Mouse (Mus musculus) intestine, embryonic 15.5 days (tissue): Measurements from ENCODE around the gene E130308A19Rik. TPM values are rescaled to one million over a fixed set of nuclear protein-coding genes. Genes with fewer than 3 reads are reported as not detected.

Source experiments
- ATAC-seq: fragments of 200-750 bp; cut with Nextera tagmentation; 2 replicates; pipeline ENCODE4 v1.8.0; 2017; ENCODE audit warnings: moderate TSS enrichment, moderate library complexity
- H3K27ac ChIP-seq: fragments of 300-500 bp; sonication (generic); 2 replicates; pipeline ENCODE4 v1.5.1; 2015; ENCODE audit warnings: mild to moderate bottlenecking, inconsistent platforms
- H3K27me3 ChIP-seq: fragments of 300-500 bp; sonication (generic); replicated peaks from 2 replicates; pipeline ENCODE4 v1.6.1; 2015; ENCODE audit warnings: inconsistent platforms
- H3K36me3 ChIP-seq: fragments of 300-500 bp; sonication (generic); 2 replicates; pipeline ENCODE4 v1.6.1; 2015; ENCODE audit warnings: inconsistent platforms
- H3K4me1 ChIP-seq: fragments of 300-500 bp; sonication (generic); replicated peaks from 2 replicates; pipeline ENCODE4 v1.6.1; 2015; ENCODE audit warnings: inconsistent platforms
- H3K4me2 ChIP-seq: fragments of 300-500 bp; sonication (generic); replicated peaks from 2 replicates; pipeline ENCODE4 v1.6.1; 2015; ENCODE audit warnings: mild to moderate bottlenecking, inconsistent platforms
- H3K4me3 ChIP-seq: fragments of 300-500 bp; sonication (generic); replicated peaks from 2 replicates; pipeline ENCODE4 v1.5.1; 2015; ENCODE audit warnings: inconsistent platforms
- H3K9ac ChIP-seq: fragments of 300-500 bp; sonication (generic); 2 replicates; pipeline ENCODE4 v1.6.1; 2015; ENCODE audit warnings: inconsistent platforms
- H3K9me3 ChIP-seq: fragments of 300-500 bp; sonication (generic); 2 replicates; pipeline ENCODE4 v1.6.1; 2016; ENCODE audit warnings: inconsistent platforms
- WGBS: fragments of 180-500 bp; shearing (Covaris S2); methylation state at CpG from one replicate; pipeline ENCODE4 v1.1.7; 2015; 5-methylcytosine and 5-hydroxymethylcytosine counted together
- polyA plus RNA-seq: library from polyadenylated mRNA; unstranded; fragments of >200 nt; fragmentation: Nextera tagmentation; extraction: Ambion mirVana; gene quantifications from 2 replicates; pipeline ENCODE4 v1.2.1, GENCODE M21; 2015

Gene E130308A19Rik
- polyA plus RNA-seq, 1 experiment from 2014 or later = 15.1 TPM

- WGBS = 2% methylated on average over 45 of the region's 45 CpGs
- peak; percentile 96 for ATAC-seq
Observed at GRCm38 (mm10) chr4:59805181-59805967, 179.4 kb downstream of the E130308A19Rik start, which contains the start of gene Snx30. Gene Snx30 (plus strand): TSS chr4:59805840.

GRCm38 (mm10) chr4:59805968-59806878, 180.2 kb downstream of the E130308A19Rik start:
- ATAC-seq = peak; percentile 72

More at GRCm38 (mm10) chr4:59805181-59805967, 179.4 kb downstream of the E130308A19Rik start, which contains the start of gene Snx30:
- Histone ChIP-seq H3K27me3 (no peaks in the 10 kb centered on the region), H3K27ac (peak within 1 kb of the TSS; percentile 72), H3K4me2 (peak within 1 kb of the TSS; percentile 99), H3K36me3 (no peaks in the 10 kb centered on the region), H3K9me3 (no peaks in the 10 kb centered on the region), H3K4me1 (peaks cover 4% of the 10 kb centered on the region), H3K4me3 (peak within 1 kb of the TSS; percentile 97), H3K9ac (peak within 1 kb of the TSS; percentile 86)

GRCm38 (mm10) chr4:59806879-59807195, 180.8 kb downstream of the E130308A19Rik start:
- no peak for ATAC-seq
- H3K27ac ChIP-seq = 0 out of 2 replicates have a peak overlapping the region, but pooled peaks have one; percentile 72
- no peaks in the 10 kb centered on the region for H3K36me3 ChIP-seq
- peaks cover 4% of the 10 kb centered on the region for H3K4me1 ChIP-seq
- peak overlapping the region; percentile 99 for H3K4me2 ChIP-seq
- H3K4me3 ChIP-seq = peak overlapping the region; percentile 97
- H3K27me3 ChIP-seq = no peaks in the 10 kb centered on the region
- H3K9me3 ChIP-seq = no peaks in the 10 kb centered on the region
- 11% methylated on average over 9 of the region's 9 CpGs for WGBS
- H3K9ac ChIP-seq = peak overlapping the region; percentile 86

More at GRCm38 (mm10) chr4:59805968-59806878, 180.2 kb downstream of the E130308A19Rik start:
- WGBS = under 1% methylated on average over 58 of the region's 58 CpGs
- H3K4me3 ChIP-seq = peak overlapping the region; percentile 97
- peak overlapping the region; percentile 99 for H3K4me2 ChIP-seq
- H3K36me3 ChIP-seq = no peaks in the 10 kb centered on the region
- no peaks in the 10 kb centered on the region for H3K9me3 ChIP-seq
- no peaks in the 10 kb centered on the region for H3K27me3 ChIP-seq
- H3K4me1 ChIP-seq = peaks cover 4% of the 10 kb centered on the region
- peak overlapping the region; percentile 72 for H3K27ac ChIP-seq
- H3K9ac ChIP-seq = peak overlapping the region; percentile 86

- no peak for ATAC-seq
- H3K9me3 ChIP-seq = no peaks in the 10 kb centered on the region
- 72% methylated on average over 2 of the region's 2 CpGs for WGBS
- H3K4me2 ChIP-seq = no peak overlapping the region
- no peaks in the 10 kb centered on the region for H3K36me3 ChIP-seq
- no peaks in the 10 kb centered on the region for H3K27me3 ChIP-seq
- no peak overlapping the region for H3K9ac ChIP-seq
- H3K4me1 ChIP-seq = peaks cover 4% of the 10 kb centered on the region
- no peak overlapping the region for H3K4me3 ChIP-seq
- no peak overlapping the region for H3K27ac ChIP-seq
Observed at GRCm38 (mm10) chr4:59807521-59807920, 181.5 kb downstream of the E130308A19Rik start.

GRCm38 (mm10) chr4:59808396-59808795, 182.4 kb downstream of the E130308A19Rik start:
- Histone ChIP-seq H3K4me3 (no peak overlapping the region), H3K4me2 (no peak overlapping the region), H3K36me3 (no peaks in the 10 kb centered on the region), H3K4me1 (peaks cover 4% of the 10 kb centered on the region), H3K27ac (no peak overlapping the region), H3K9me3 (no peaks in the 10 kb centered on the region), H3K27me3 (no peaks in the 10 kb centered on the region), H3K9ac (no peak overlapping the region)
- no peak for ATAC-seq
- 81% methylated on average over 5 of the region's 5 CpGs for WGBS

Other genes starting within 250 kb of the E130308A19Rik start
- gene Susd1, start 187.6 kb upstream of the E130308A19Rik start, polyA plus RNA-seq = 10.8 and 11.2 TPM in 2 replicates
- 57.8 and 66.9 TPM in 2 replicates for gene Ptbp3, start 76.8 kb upstream of the E130308A19Rik start, polyA plus RNA-seq
- 17.6 and 20.2 TPM in 2 replicates for gene Hsdl2, start 44.6 kb upstream of the E130308A19Rik start, polyA plus RNA-seq
- gene Inip, start 175.4 kb downstream of the E130308A19Rik start, polyA plus RNA-seq = 40.4 and 40.5 TPM in 2 replicates
- gene Snx30, start 179.6 kb downstream of the E130308A19Rik start, polyA plus RNA-seq = 4.9 and 6.6 TPM in 2 replicates